In the genomic region with DNA sequence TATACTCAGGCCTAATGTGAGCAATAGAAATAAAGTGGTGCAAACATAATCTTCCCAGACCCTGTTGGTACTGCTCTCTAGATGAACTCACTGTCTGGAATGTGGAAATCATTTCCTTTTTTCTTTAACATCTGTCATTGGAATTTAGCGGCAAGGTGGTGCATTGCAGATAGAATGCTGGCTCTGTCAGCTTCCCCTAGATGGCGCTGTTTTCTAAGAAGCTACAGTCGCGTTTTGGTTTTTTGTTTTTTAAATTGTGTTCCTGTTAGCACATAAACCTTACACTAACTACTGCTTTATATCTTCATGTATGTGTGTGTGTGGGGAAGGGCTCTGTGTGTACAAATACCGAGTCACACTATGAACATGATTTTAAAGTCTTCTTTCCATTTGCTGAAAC, we compare ENCODE assay signal across 10 mouse cellular contexts. TPM values are rescaled to one million over a fixed set of nuclear protein-coding genes. Genes with fewer than 3 reads are reported as not detected.
DNase-seq lines count a peak whose midpoint lies in the region; ATAC-seq and TF ChIP-seq lines count a peak whose summit lies in the region.
"Had no signal": no experiment of that assay in that cellular context is flagged by ENCODE, and none has a peak within 500 bp of the region (broad histone marks: within the 10 kb centered on the region; RNA-seq: fewer than 3 reads in every experiment).

No protein-coding gene starts in this region.

- no peak overlapping the region for H3K4me2 ChIP-seq in midbrain, embryonic 11.5 days

- no peak for TF ChIP-seq POLR2A in testis, adult 2 months (IDR thresholded peaks at IDR 0.05; ENCODE audit: control insufficient read depth, low read depth, low read length)

- peak; percentile 16; the same call in 1 of the 2 replicates for TF ChIP-seq CTCF in testis, adult 2 months (IDR thresholded peaks at IDR 0.05; ENCODE audit: control insufficient read depth, insufficient read depth, insufficient replicate concordance, low read depth, low read length)

- H3K4me3 ChIP-seq in testis, adult 2 months (ENCODE audit: control insufficient read depth, low read depth, low read length): no peak overlapping the region
- no peak overlapping the region for H3K4me3 ChIP-seq in midbrain, embryonic 11.5 days (ENCODE audit: low read depth, low read length)

- no peaks in the 10 kb centered on the region for H3K4me1 ChIP-seq in testis, adult 2 months (ENCODE audit: control insufficient read depth, insufficient read depth, low read length)
- no peaks in the 10 kb centered on the region for H3K4me1 ChIP-seq in midbrain, embryonic 11.5 days (ENCODE audit: control insufficient read depth, insufficient read depth, low read length)

- H3K27ac ChIP-seq in testis, adult 2 months (ENCODE audit: control insufficient read depth, insufficient read depth, low read depth, low read length): no peak overlapping the region
- H3K27ac ChIP-seq in midbrain, embryonic 11.5 days (ENCODE audit: low read depth, low read length): no peak overlapping the region

- H3K9ac ChIP-seq in midbrain, embryonic 11.5 days (ENCODE audit: low read length): no peak overlapping the region

- WGBS in midbrain, embryonic 11.5 days: 4% methylated on average over 5 of the region's 5 CpGs

- no peaks in the 10 kb centered on the region for H3K36me3 ChIP-seq in testis, adult 2 months (ENCODE audit: control insufficient read depth, insufficient read depth, low read length)
- H3K36me3 ChIP-seq in midbrain, embryonic 11.5 days (ENCODE audit: control insufficient read depth, insufficient read depth, low read length): no peaks in the 10 kb centered on the region

- no peak for DNase-seq in frontal cortex, postnatal 25 days (ENCODE audit: low spot score in 2 of 2)
- no peak for DNase-seq in testis, postnatal 14 days (ENCODE audit: low spot score)
- DNase-seq in induced T-regulatory cell, adult 2 months (ENCODE audit: low read depth): peak; percentile 56
- peak; percentile 94 for DNase-seq in midbrain, embryonic 11.5 days (ENCODE audit: low spot score, missing footprints)

- no peaks in the 10 kb centered on the region for H3K27me3 ChIP-seq in testis, adult 2 months (ENCODE audit: control insufficient read depth, insufficient read depth, low read length)
- no peaks in the 10 kb centered on the region for H3K27me3 ChIP-seq in midbrain, embryonic 11.5 days (ENCODE audit: control insufficient read depth, insufficient read depth, low read length)

- H3K9me3 ChIP-seq in midbrain, embryonic 11.5 days (ENCODE audit: control insufficient read depth, low read length): no peaks in the 10 kb centered on the region

- ATAC-seq in frontal cortex, adult (ENCODE audit: low TSS enrichment): peak; percentile 79
- peak; percentile 87 for ATAC-seq in common myeloid progenitor, adult 5-6 weeks (replicated peaks; ENCODE audit: low read depth, poor library complexity, severe bottlenecking)
- peak; percentile 73 for ATAC-seq in midbrain, embryonic 11.5 days (ENCODE audit: low FRiP score)
- no peak for ATAC-seq in monocyte, adult 5-6 weeks (replicated peaks; ENCODE audit: insufficient number of reproducible peaks, low FRiP score, low TSS enrichment, poor library complexity, severe bottlenecking)

RNA-seq across cellular contexts. Expression of gene C030005K15Rik, which starts 13.9 kb away (rescaled TPM):
- polyA plus RNA-seq in testis, adult 2 months (2012; rRNA removed): not detected in 2 replicates
- total RNA-seq in common myeloid progenitor, adult 5-6 weeks (2017): not detected in 2 replicates
- not detected in 2 replicates for polyA plus RNA-seq in midbrain, embryonic 11.5 days (2014; fragmentation: Nextera tagmentation; extraction: Ambion mirVana)
- total RNA-seq in monocyte, adult 5-6 weeks (2017): not detected in 3 replicates
- polyA plus RNA-seq: heart, embryonic 16.5 days; small intestine, adult 2 months had no signal

RNA-seq across cellular contexts. Expression of gene Ccer1, which starts 19.8 kb away (rescaled TPM):
- 205 and 233 TPM in 2 replicates for polyA plus RNA-seq in testis, adult 2 months (2012; rRNA removed)
- total RNA-seq in common myeloid progenitor, adult 5-6 weeks (2017): not detected in 2 replicates
- polyA plus RNA-seq in midbrain, embryonic 11.5 days (2014; fragmentation: Nextera tagmentation; extraction: Ambion mirVana): not detected in 2 replicates
- total RNA-seq in monocyte, adult 5-6 weeks (2017): not detected in 3 replicates
- polyA plus RNA-seq: heart, embryonic 16.5 days; small intestine, adult 2 months had no signal

Comparison
In these comparisons a context has a peak if more than half of its experiments do, and no peak if none do; other contexts are left out.
1. DNase-seq: peak in induced T-regulatory cell, adult 2 months (single experiment) and midbrain, embryonic 11.5 days (single experiment); none in frontal cortex, postnatal 25 days (0 of 2) and testis, postnatal 14 days (single experiment).